In genomic region chr12:109552754-109553525, GRCm38 (mm10) we compare ENCODE assay signal across 19 mouse cellular contexts. TPM values are rescaled to one million over a fixed set of nuclear protein-coding genes. Genes with fewer than 3 reads are reported as not detected.
DNase-seq lines count a peak whose midpoint lies in the region; ATAC-seq lines count a peak whose summit lies in the region.
"Had no signal": no experiment of that assay in that cellular context is flagged by ENCODE, and none has a peak within 500 bp of the region (broad histone marks: within the 10 kb centered on the region; RNA-seq: fewer than 3 reads in every experiment).

No protein-coding gene starts in this region.

- no peak overlapping the region for H3K9ac ChIP-seq in kidney, embryonic 16.5 days (replicated peaks; ENCODE audit: low read length)
- no peak overlapping the region for H3K9ac ChIP-seq in embryonic facial prominence, embryonic 14.5 days (ENCODE audit: low read depth, low read length)
- H3K9ac ChIP-seq in limb, embryonic 15.5 days: no peak overlapping the region
- H3K9ac ChIP-seq: liver, embryonic 12.5 days had no signal

- 39% methylated on average over 18 of the region's 18 CpGs for WGBS in kidney, embryonic 16.5 days
- WGBS in embryonic facial prominence, embryonic 14.5 days: 41% methylated on average over 18 of the region's 18 CpGs
- WGBS in limb, embryonic 15.5 days: 50% methylated on average over 18 of the region's 18 CpGs

- no peak overlapping the region for H3K4me2 ChIP-seq in kidney, embryonic 16.5 days (replicated peaks; ENCODE audit: low read depth, low read length)
- no peak overlapping the region for H3K4me2 ChIP-seq in embryonic facial prominence, embryonic 14.5 days (ENCODE audit: low read depth, low read length)
- no peak overlapping the region for H3K4me2 ChIP-seq in limb, embryonic 15.5 days
- H3K4me2 ChIP-seq: liver, embryonic 12.5 days had no signal

- DNase-seq in embryo, embryonic 10 days (ENCODE audit: low spot score): peak; percentile 47
- no peak for DNase-seq in embryo, embryonic 9.5 days (ENCODE audit: extremely low spot score)
- DNase-seq in kidney, postnatal 25 days: no peak
- peak; percentile 52 for DNase-seq in embryonic facial prominence, embryonic 14.5 days (ENCODE audit: low spot score)
- no peak for DNase-seq in right cerebral cortex, postnatal 25 days
- DNase-seq in gastrocnemius, postnatal 25 days: no peak
- DNase-seq: adrenal gland, adult 8-10 months; cerebellum, postnatal 14 days; heart, postnatal 10 days; spleen, adult 18-20 months; thymus, postnatal 14 days had no signal

- peaks cover 7% of the 10 kb centered on the region; the same call in 1 of the 2 replicates for H3K4me1 ChIP-seq in kidney, embryonic 16.5 days (ENCODE audit: insufficient read depth, low read length)
- H3K4me1 ChIP-seq in embryonic facial prominence, embryonic 14.5 days (ENCODE audit: control insufficient read depth, insufficient read depth, low read length): peaks cover 15% of the 10 kb centered on the region
- H3K4me1 ChIP-seq in limb, embryonic 15.5 days: peaks cover 36% of the 10 kb centered on the region
- H3K4me1 ChIP-seq: liver, embryonic 12.5 days had no signal

- no peaks in the 10 kb centered on the region for H3K36me3 ChIP-seq in kidney, embryonic 16.5 days (ENCODE audit: insufficient read depth, low read length)
- peaks cover 81% of the 10 kb centered on the region for H3K36me3 ChIP-seq in embryonic facial prominence, embryonic 14.5 days (ENCODE audit: control insufficient read depth, insufficient read depth, low read length)
- H3K36me3 ChIP-seq in limb, embryonic 15.5 days: peaks cover 48% of the 10 kb centered on the region

- no peaks in the 10 kb centered on the region for H3K9me3 ChIP-seq in kidney, embryonic 16.5 days (ENCODE audit: low read length)
- no peaks in the 10 kb centered on the region for H3K9me3 ChIP-seq in embryonic facial prominence, embryonic 14.5 days (ENCODE audit: control insufficient read depth, low read length)
- H3K9me3 ChIP-seq in limb, embryonic 15.5 days: no peaks in the 10 kb centered on the region
- H3K9me3 ChIP-seq: liver, embryonic 12.5 days had no signal

- H3K27me3 ChIP-seq in kidney, embryonic 16.5 days (ENCODE audit: insufficient read depth, low read length): no peaks in the 10 kb centered on the region
- no peaks in the 10 kb centered on the region for H3K27me3 ChIP-seq in embryonic facial prominence, embryonic 14.5 days (replicated peaks; ENCODE audit: control insufficient read depth, insufficient read depth, low read length)
- H3K27me3 ChIP-seq in limb, embryonic 15.5 days: no peaks in the 10 kb centered on the region
- H3K27me3 ChIP-seq: liver, embryonic 12.5 days had no signal

- peak; percentile 68 for ATAC-seq in kidney, embryonic 16.5 days (ENCODE audit: low FRiP score, low TSS enrichment)
- ATAC-seq in embryonic facial prominence, embryonic 14.5 days (ENCODE audit: low read depth): peak; percentile 35; the same call in 1 of the 2 replicates
- ATAC-seq in limb, embryonic 15.5 days (ENCODE audit: insufficient number of reproducible peaks, low FRiP score, low TSS enrichment, low read depth): no peak
- ATAC-seq: inflammation-experienced regulatory T-cells, adult 6 months; liver, embryonic 12.5 days had no signal

- H3K27ac ChIP-seq in kidney, embryonic 16.5 days (ENCODE audit: low read length): no peak overlapping the region
- H3K27ac ChIP-seq in embryonic facial prominence, embryonic 14.5 days (replicated peaks; ENCODE audit: low read depth, low read length): peak overlapping the region; percentile 65
- H3K27ac ChIP-seq in limb, embryonic 15.5 days: peak overlapping the region; percentile 59; the same call in 1 of the 2 replicates
- H3K27ac ChIP-seq: liver, embryonic 12.5 days had no signal

- H3K4me3 ChIP-seq in kidney, embryonic 16.5 days (ENCODE audit: low read length): no peak overlapping the region
- no peak overlapping the region for H3K4me3 ChIP-seq in embryonic facial prominence, embryonic 14.5 days (ENCODE audit: low read depth, low read length)
- H3K4me3 ChIP-seq in limb, embryonic 15.5 days: no peak overlapping the region
- H3K4me3 ChIP-seq: erythroblast, embryonic 14.5 days; liver, embryonic 12.5 days had no signal

RNA-seq across cellular contexts. Expression of gene Rtl1, which starts 47.2 kb away (rescaled TPM):
- 0.46 and 0.62 TPM in 2 replicates for polyA plus RNA-seq in kidney, embryonic 16.5 days (2015; fragmentation: Nextera tagmentation; extraction: Ambion mirVana)
- polyA plus RNA-seq in embryonic facial prominence, embryonic 14.5 days (2014; fragmentation: Nextera tagmentation; extraction: Ambion mirVana): 5.0 TPM in 2 replicates
- polyA plus RNA-seq in limb, embryonic 15.5 days (2015; fragmentation: Nextera tagmentation; extraction: Ambion mirVana): 3.7 and 3.9 TPM in 2 replicates
- total RNA-seq in gastrocnemius, postnatal 25 days (2021): not detected
- total RNA-seq: gastrocnemius, adult 8-10 months; megakaryocyte-erythroid progenitor cell, adult 5-6 weeks had no signal
- polyA plus RNA-seq: inflammation-experienced regulatory T-cells, adult 6 months; large intestine, adult 2 months had no signal

Comparison
In these comparisons a context has a peak if more than half of its experiments do, and no peak if none do; other contexts are left out.
1. DNase-seq: peak in embryo, embryonic 10 days (single experiment) and embryonic facial prominence, embryonic 14.5 days (single experiment); none in embryo, embryonic 9.5 days (single experiment), kidney, postnatal 25 days (0 of 2), right cerebral cortex, postnatal 25 days (single experiment) and gastrocnemius, postnatal 25 days (single experiment).